Mouse (Mus musculus) liver (tissue): ENCODE results near the gene Sult6b1.

Source experiments
- DNase-seq: peaks from one replicate; pipeline ENCODE4 v3.0.0-alpha.2; 2020; ENCODE audit warnings: mixed read lengths

The Sult6b1 gene

DNA sequence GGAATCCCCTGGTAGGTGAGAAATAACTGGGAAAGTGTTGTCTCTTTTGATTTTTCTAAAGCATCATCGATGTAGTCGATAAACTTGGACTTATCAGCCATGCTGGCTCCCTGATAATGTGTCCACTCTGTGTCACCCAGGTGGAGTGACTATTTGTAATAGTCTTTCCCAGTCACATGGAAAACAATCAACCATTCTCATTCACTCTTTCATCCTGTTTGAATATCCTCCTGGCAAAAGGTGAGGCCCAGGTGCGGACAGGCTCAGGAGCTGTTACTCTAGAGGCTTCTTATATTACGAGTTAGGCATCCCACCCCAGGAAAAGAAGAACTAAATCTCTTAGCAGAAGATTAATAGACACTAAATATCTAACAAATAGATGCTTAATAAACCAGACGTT is at the start of gene Sult6b1:
Gene Sult6b1 (minus strand): TSS at position 101 of the 400 bp plus-strand sequence.
- no peak for DNase-seq

DNA sequence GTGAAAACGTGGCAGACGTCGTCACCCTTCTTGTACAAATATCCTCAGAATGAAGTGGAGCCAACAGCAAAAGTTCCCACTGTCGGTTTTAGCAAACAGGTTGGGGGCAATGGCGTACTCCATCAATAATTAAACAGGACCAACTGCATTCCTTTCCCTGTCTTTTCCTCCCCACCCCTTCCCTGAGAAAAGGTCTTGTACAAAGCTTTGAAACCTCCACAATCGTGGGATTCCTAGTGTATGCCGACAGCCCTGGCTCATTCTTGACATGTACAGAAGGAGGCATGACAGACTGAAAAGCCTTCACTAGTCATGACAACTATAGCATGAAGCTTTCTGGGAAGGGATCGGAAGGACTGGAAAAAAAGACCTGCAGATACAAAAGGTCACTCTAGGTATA is 46.4 kb upstream of the Sult6b1 start:
- DNase-seq = no peak

DNA sequence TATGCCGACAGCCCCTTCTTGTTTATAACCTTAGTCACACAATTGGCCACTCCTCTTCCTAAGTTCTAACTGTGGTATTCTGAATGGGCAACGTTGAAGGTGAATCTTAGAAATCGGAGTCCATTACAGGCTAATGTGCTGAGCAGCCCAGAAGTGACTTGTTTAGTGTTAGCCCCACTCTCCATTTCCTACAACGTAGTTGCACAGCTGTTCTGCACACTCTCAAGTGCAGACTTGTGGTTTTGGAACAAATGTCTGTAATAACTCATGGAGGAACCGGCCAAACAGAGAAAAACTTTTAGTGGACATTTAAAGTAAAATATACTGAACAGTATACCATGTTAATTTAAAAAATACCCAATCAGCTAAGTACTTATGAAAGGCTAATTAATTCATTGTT is 45.3 kb upstream of the Sult6b1 start:
- no peak for DNase-seq

DNA sequence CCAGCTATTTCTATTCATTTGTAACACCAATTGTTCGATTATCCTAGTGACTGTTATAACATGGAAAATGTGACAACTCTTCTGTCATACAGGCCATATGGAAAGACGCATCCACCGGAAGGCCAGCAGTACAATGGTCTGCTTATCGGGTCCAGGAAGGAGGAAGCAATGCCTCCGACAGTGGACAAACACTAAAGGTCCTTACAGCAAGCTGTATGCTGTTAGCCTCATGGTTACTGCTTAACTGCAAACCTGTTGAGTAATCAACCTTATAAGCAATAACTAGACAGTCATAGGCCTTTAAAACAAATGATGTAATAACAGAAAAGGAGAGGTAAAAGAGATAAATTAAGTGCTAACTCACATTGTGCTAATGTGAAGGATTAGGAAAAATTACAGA is 44.4 kb upstream of the Sult6b1 start:
- no peak for DNase-seq

DNA sequence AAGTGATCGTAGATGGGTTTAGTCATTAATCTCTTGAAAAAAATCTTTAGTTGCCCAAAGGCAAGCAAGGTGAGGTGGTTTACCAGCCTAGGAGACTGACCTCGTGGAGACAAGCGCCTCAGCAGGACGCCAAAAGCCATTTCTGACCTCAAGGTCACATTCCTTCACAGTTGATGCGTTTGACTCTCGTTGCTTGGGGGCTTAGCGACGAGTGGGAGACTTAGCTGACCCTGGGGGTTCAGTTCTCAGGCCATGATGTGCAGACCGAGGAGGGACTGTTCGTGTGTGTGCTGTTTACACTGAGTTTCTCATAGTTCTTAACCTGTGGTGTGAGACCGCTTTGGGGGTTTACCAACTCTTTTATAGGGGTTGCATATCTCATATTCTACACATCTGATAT is 35.8 kb upstream of the Sult6b1 start:
- DNase-seq = no peak

DNA sequence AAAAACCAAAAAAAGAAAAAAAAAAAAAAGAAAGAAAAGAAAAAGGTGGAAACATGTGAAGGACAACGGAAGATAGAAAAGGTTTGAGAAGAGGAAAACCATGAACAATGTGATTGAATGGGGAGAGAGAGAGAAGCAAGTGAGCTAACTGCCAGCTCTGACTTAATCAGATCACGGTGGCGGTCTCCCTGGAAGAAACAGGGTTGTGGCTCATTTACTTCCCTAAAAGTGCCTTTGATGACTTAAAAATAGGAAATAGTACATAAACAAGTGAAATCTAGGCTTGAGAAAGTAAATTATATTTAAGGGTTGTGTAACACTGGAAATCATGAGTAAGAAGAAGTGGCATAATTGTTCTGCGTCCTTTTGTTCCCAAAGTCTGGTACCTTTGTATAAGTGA is 32.1 kb upstream of the Sult6b1 start:
- DNase-seq = no peak

DNA sequence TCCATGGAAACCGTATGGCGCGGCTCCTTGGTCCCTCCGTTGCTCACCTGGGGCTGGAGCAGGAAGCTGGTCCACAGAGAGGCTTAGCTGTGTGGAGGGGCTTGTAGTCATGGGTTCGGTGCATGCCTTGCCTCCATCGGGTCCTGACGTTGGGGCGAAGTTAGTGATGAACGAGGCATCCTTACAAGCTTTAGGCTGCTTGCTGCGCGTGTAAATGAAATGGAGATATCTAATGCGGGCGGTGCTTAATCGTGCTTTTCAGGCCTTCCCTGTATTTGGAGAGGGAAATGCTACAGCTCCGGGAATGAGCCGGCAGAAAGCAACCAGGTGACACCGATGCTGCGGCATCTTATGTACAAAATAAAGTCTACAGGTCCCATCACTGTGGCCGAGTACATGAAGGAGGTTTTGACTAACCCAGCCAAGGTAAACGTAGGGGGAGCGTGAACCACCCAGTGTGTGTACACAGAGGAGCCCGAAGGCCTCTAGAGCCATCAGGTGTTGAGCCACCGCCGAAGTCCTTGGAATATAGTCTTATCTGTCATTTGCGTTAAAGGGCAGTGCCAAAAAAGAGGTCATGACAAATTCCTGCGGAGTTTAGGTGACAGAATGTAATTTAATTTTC is 30.5 kb upstream of the Sult6b1 start:
- DNase-seq = no peak

DNA sequence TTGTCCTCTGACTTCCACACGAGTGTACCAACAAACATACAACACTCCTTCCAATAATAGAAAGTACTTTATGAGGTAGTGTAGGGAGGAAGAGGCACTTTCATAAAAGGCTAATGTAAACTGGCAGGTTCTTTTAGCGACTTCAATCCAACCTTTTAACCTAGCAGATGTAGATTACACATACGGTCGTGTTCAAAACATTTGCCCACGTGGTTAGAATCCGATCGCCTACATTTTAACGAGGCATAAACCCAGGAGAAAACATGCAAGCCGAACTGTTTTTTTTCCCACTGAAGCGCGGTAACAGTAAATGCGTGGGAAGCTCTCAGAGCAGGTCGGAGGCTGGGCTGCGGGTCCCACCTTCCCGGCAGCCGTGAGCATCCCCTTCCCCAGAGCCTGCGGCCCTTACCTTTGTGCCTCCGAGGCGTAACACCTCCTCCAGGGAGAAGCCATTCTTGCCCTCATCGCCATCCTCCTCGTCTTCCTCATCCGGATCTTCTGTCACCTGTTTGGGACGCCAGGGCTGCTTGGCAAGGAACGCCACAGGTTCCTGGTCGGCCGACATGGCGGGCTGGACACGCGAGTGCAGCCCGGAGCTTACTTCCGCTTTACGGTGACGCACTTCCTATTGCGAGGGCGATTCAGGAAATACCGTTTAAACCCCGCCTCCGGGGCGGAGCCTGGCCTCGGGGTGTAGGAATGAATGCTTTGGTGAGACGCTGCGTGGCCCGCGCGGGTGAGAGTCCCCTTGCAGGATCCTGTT is 29.9 kb upstream of the Sult6b1 start, which contains the start of the genes Cebpz and Ndufaf7:
Gene Cebpz (minus strand): TSS at position 601 of the 763 bp plus-strand sequence.
Gene Ndufaf7 (plus strand): TSS at position 671 of the 763 bp plus-strand sequence.
- DNase-seq = peak; percentile 97

DNA sequence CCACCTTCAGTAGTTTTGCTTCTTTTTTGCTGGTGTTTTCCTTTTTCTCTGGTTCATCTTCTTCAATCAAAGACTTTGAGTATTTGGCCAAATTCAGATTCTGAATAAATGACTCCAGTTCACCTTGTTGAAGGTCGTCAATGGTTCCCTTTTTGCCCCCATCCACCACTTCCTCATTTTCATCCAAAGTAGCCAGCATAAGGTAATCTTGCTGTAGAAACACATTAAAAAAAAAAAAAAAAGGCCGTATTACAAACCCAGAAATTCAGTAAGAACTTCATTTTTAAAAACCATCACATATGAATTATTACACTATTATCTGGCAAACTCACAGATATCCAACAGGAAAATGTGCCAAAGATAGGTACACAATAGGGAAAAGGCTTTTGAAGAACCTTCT is 29.1 kb upstream of the Sult6b1 start:
- no peak for DNase-seq

DNA sequence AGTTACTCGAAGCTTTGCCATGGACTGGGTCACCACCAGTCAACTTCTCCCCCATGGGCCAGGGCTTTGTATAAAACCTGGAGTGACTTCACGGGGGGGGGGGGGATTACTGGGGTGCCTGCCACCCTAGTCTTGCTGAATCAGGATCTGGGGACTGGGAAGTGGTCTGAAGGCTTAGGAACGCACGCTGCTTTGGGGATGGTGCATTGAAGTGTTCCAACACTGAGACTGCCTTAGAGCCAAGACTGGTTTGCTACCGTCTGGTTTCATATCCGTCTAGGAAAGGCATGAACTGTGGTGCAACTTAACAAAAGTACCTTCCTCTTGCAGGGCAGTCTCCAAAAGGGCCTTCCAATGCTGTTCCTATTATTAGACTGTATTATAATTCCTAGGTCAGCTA is 10.9 kb upstream of the Sult6b1 start:
- DNase-seq = no peak

DNA sequence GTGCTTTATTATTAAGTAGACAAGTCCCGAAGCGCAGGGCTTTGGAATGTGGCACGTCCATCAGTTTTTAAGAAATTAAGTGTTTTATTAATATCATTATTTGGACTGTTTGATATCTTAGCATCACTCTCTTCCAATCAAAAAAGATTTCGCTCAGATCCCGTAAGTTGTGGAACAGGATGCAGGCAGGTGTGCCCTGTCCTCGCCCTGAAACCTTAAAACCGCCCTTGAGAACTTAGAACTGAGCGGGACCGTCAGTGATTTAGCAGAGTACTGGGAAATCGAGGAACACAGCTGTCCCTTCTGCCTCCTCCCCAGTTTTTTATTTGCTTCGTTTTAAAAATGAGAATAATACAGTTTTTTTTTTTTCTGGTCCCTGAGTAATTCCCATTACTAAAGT is 10.1 kb upstream of the Sult6b1 start:
- no peak for DNase-seq

DNA sequence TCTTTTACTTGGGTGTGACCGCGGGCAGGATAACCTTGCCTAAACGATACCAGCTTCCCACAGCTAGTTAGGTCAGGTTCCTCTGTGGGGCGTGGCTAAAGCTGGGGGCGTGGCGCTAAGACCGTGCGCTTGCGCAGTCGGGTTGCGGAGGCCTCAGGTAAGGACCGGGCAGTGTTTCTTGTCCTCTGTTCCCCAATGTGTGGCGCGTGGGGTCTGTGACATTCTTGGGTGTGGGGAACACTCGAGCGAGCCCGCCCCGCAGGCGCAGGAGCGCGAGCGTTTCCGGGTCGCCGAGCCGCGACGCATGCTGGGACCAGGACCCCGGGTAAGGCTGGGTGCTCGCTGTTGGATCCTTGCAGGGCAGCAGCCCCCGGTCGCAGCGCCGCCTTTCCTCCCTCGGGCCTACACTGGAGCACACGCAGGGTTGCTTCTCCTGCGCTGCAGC is 9.6 kb upstream of the Sult6b1 start, which contains the start of gene Cebpzos:
Gene Cebpzos (plus strand): TSS at position 132 of the 445 bp plus-strand sequence.
- DNase-seq = peak; percentile 95

DNA sequence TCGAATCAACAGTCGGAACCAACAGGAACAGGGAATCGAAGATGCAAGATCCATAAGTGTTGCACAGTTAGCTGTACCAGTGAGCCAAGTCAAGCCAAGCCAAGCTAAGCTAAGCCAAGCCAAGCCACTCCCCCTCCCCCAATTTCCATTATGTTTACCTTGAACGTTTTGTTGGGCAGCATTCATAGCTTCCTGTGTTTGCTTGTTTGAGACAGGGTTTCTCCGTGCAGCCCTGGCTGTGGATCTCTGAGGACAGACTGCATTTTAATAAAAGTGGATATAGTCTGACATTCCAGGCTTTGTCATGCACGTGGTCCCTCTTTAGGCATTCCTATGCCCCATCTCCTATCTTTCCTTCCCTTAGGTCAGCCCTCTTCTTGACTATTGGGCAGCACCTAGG is 9.0 kb upstream of the Sult6b1 start:
- no peak for DNase-seq

DNA sequence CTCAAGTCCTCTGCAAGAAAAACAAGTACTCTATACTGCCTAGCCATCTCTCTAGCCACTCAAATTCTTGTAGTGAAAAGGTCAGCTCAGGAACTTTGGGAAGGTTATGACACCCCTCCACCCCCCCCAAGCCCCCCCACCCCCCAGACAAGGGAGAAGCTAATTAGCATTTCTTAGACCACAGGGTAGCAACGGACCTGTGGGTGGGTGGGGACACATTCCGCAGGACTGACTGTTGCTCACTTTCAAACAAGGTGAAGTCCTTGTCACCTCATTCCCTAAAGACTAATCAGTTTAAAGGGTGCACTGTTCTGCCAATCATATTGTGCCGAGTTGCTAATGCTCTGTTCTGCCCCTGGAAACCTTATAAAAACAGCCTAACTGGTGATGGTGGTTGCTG is 7.1 kb upstream of the Sult6b1 start:
- DNase-seq = no peak

DNA sequence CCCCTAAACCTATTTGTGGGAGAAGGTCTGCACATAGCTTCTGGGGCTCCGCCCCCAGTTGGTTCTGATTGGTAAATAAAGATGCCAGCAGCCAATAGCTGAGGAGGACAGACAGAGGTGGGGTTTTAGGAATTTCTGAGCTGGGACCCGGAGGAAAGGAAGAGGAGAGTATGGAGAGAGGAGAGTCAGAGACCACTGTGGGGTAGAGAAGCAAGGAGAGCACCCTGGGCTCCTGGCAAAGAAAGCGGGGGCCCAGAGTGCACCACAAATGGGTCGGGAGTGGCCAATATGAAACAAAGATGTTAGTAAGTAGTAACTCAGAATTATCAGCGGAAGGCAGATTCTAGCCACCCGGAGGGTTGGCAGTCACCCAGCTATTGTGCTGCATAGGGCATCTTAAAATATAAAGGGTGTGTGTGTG is 6.1 kb upstream of the Sult6b1 start:
- DNase-seq = peak; percentile 60

DNA sequence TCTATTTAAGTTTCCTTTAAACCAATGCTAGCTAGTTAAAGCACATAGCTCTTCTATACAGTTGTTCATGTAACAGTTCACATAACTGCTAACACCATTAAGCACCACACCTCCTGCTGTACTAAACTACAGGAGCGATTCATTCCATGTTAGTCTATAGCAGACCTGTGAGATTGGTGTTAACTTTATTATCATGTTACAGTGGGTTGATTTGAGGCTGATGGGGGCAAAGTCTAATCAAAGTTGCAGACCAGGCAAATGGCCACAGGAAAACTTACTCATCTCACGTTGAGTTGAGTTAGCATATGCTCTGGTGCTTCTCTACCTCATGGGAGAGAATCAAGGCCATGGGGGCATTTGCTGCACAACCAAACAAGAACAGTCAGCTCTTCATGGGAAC is 2.6 kb upstream of the Sult6b1 start:
- DNase-seq = no peak

DNA sequence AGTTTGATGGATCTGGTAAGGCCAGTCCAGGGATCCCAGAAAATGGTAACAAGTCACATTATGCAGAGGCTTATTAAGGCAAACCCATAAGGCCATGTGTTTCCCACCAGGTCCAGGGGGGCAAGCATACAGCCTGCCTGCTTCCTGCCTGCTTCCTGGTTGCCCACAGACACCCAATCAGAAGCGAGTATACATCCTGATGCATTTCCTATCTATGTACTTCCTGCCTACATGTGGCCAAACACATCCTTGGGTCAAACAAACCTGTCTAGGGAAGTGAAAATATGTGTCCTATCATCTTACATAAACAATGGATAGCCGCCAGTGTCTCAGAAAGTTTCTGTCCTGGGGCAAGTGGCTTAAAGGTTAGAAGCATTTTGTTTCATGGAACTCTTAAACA is 3.6 kb downstream of the Sult6b1 start:
- DNase-seq = no peak

DNA sequence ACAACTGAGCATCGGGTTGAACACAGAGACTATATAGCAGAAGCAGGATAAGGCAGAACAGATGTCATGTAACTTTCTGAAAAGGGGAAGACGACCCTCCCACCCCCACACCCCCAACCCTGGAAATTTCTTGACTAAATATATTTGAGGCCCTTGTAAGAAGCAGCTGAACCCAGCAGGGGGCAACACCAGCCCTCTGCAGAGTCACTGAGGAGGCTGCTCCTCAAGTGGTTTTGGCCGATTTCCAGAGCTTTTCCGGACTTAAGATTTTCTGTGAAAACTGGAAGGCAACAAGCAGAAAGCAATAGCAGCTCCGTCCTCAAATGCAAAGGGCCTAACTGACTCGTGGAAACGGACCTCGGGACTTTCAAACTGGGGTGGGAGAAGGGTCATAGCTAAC is 11.4 kb downstream of the Sult6b1 start:
- peak; percentile 57 for DNase-seq

DNA sequence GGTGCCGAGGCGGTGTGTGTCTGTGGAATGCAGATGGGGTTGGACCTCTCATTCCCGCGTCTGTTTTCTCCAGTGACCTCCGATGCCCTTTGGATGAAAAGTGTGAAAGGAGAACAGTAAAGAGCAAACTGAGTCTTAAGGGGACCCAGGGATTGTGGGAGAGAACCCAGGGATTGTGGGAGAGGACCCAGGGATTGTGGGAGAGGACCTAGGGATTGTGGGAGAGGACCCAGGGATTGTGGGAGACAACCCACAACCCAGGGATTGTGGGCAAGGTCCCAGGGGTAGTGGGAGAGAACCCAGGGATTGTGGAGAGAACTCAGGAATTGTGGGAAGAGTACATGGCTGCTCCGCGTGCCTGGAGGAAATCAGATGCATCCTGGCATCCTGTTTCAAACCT is 11.8 kb downstream of the Sult6b1 start:
- no peak for DNase-seq

DNA sequence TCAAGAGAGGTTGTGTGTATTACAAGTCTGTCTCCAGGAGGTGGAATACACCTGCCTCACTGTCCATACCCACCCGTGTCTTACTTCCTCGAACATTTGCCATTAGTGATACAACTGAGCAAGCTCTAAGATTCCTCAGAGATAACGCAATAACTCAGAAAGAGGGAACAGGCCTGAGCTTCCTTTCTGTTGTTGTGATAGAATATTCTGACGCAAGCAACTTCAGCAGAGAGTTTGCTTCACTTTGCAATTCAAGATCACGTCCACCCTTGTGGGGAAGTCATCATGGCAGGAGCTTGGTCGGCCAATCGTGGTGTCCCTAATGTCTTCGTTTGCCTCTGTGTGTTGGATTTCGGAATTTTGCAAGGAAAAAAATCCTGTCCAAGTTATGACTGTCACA is 15.8 kb downstream of the Sult6b1 start:
- no peak for DNase-seq

DNA sequence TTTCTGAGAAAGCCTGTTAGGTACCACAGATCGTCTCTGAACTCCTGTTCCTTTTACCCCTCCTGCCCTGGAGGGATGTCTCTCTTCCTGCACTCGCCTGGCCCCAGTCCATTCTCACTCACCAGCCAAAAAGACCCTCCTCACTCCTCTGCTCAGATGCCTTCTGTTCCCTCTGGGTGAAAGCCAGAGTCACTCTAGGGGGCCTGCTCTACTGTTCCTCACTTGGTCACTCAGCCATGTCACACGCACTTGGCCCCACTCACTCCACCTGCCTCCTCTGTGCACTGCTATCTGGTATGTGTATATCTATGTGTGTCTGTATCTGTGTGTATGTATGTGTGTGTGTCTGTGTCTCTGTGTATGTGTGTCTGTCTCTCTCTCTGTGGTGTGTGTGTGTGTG is 17.6 kb downstream of the Sult6b1 start:
- DNase-seq = no peak

DNA sequence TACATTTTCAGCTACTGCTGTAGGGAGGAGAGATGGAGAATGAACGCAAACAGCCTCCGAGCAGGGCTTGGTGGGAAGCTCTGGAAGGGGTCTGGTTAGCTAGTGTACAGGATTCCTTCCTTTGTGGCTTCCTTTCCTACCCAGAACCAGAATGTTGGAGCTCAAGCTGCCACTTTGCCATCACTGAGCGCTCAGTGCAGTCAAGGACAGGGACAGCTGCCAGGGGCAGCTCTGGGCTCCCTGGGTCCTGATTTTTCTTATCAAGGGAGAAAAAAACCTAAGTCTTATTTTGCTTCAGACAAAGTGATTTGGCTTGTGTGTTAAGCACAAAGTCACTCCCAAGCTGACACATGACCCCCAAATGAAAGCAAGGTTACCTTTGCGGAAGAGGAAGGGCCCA is 18.2 kb downstream of the Sult6b1 start:
- DNase-seq = no peak

DNA sequence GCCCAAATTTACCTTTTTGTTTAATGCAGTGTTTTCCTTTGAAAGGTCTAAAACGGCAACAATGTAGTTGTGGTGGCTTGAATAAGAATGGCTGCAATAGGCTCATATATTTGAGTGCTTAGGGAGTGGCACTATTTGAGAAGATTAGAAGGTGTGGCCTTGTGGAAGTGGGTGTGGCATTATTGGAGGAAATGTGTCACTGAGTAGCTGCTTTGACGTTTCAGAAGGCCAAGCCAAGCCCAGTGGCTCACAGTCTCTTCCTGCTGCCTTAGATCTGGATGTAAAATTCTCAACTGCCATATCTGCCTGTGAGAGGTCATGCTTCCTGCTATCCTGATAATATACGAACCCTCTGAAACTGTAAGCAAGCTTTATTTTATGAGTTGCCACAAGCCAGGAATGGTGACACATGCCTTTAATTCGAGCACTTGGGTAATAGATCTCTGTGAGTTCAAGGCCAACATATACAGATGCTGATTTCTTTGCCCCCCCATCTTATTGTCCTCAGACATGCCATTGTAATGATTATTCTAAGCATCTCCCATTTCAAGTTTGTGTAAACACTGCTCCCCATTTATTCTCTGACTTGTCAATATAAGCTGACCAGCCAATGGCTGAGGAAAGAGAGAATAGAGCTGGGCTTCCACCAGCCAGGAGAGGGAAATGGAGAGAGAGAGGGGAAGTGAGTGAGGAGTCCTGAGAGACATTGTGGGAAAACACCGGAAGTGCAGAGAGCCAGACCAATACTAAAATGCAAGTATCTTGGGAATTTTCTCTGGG is 21.3 kb downstream of the Sult6b1 start:
- DNase-seq = no peak

DNA sequence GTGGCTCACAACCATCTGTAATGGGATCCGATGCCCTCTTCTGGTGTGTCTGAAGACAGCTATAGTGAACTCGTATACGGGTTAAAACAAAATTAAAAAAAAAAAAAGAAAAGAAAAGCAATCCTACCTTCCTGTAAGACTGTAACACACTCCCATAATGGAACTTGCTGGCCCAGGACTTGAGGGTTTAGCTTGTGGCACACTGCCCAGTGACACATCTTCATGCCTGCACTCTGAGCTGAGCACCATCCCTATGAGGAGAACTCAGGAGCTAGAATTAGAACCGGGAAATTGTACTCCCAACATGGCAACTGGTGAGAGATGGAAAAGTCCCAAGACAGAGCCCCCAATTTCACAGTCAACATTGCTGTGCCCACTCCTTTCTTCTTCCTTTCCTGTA is 23.5 kb downstream of the Sult6b1 start:
- DNase-seq = no peak
